Mouse (Mus musculus) testis, adult 2 months (tissue): Measurements from ENCODE around the gene Stab2. TPM values are rescaled to one million over a fixed set of nuclear protein-coding genes. Genes with fewer than 3 reads are reported as not detected.

Source experiments
- H3K27ac ChIP-seq: fragments of 200-500 bp; 2 replicates; pipeline ENCODE4 v1.5.1; 2012; ENCODE audit warnings: low read depth, low read length; ENCODE audit not compliant: control insufficient read depth, insufficient read depth
- H3K27me3 ChIP-seq: fragments of 200-500 bp; 2 replicates; pipeline ENCODE4 v1.6.1; 2012; ENCODE audit warnings: mild to moderate bottlenecking, low read length, moderate library complexity; ENCODE audit not compliant: control insufficient read depth, insufficient read depth
- H3K36me3 ChIP-seq: fragments of 200-500 bp; 2 replicates; pipeline ENCODE4 v1.6.1; 2012; ENCODE audit warnings: mild to moderate bottlenecking, low read length; ENCODE audit not compliant: control insufficient read depth, insufficient read depth
- H3K4me1 ChIP-seq: fragments of 200-500 bp; 2 replicates; pipeline ENCODE4 v1.6.1; 2012; ENCODE audit warnings: low read length; ENCODE audit not compliant: control insufficient read depth, insufficient read depth
- H3K4me3 ChIP-seq: fragments of 200-500 bp; 2 replicates; pipeline ENCODE4 v1.5.1; 2012; ENCODE audit warnings: low read depth, mild to moderate bottlenecking, low read length, moderate library complexity, mixed read lengths; ENCODE audit not compliant: control insufficient read depth
- CTCF ChIP-seq: fragments of 200-500 bp; IDR thresholded peaks from 2 replicates; pipeline ENCODE4 v1.5.1; 2012; ENCODE audit warnings: low read depth, mild to moderate bottlenecking, inconsistent platforms, low read length, moderate library complexity; ENCODE audit not compliant: control insufficient read depth, insufficient read depth, insufficient replicate concordance
- POLR2A ChIP-seq: fragments of 200-500 bp; IDR thresholded peaks from 2 replicates; pipeline ENCODE4 v1.6.1; 2012; ENCODE audit warnings: low read depth, mild to moderate bottlenecking, inconsistent platforms, low read length, moderate library complexity; ENCODE audit not compliant: control insufficient read depth
- polyA plus RNA-seq: library from polyadenylated mRNA; depleted of rRNA; stranded (reverse); fragments of >200 nt; gene quantifications from 2 replicates; pipeline ENCODE4 v1.2.3, GENCODE M21; 2012

The Stab2 gene
- polyA plus RNA-seq, 1 experiment: 6.5 TPM

DNA sequence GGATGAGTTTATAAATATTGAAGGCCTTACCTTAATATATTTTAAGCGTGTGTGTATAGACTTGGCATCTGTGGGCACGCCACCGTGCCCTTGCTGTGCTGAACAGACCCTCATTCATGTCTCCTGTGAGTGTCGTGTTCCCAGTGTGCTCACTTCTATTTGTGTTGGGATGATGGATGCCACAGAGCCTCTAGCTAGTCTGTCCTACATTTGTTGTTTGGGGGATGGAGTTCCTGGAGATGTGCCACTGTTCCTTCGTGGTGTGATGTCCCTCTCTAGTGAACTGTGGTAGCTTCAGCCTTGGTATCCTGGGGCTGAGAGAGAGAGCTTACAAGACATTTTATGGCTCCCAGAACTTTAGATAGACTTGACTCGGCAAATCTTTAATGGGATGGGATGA is 169.0 kb downstream of the Stab2 start:
- TF ChIP-seq CTCF (no peak), POLR2A (no peak)
- peaks cover 3% of the 10 kb centered on the region; the same call in 1 of the 2 replicates for H3K36me3 ChIP-seq
- H3K4me1 ChIP-seq: no peaks in the 10 kb centered on the region
- no peaks in the 10 kb centered on the region for H3K27me3 ChIP-seq
- no peak overlapping the region for H3K4me3 ChIP-seq
- H3K27ac ChIP-seq: no peak overlapping the region

DNA sequence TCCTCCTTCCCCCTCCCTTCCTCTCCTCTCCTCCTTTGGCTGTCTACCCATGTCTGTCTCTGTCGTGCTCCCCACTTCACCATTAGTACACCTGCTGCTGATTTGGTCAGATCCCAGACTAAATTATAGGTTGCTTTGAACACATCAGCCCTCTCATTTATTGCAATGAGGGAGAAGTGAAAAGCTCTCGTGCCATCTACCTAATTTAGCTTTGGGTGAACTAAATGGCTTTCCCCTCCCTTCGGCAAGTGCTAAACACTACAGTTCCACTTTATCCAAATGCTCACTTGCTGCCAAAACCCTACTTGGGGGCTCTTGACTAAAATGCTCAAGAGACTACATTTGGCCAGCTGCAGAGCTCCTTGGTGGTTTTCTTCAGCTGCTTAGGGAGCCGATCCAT is 171.0 kb downstream of the Stab2 start:
- H3K27ac ChIP-seq: no peak overlapping the region
- no peak for TF ChIP-seq POLR2A
- TF ChIP-seq CTCF: no peak
- no peaks in the 10 kb centered on the region for H3K4me1 ChIP-seq

DNA sequence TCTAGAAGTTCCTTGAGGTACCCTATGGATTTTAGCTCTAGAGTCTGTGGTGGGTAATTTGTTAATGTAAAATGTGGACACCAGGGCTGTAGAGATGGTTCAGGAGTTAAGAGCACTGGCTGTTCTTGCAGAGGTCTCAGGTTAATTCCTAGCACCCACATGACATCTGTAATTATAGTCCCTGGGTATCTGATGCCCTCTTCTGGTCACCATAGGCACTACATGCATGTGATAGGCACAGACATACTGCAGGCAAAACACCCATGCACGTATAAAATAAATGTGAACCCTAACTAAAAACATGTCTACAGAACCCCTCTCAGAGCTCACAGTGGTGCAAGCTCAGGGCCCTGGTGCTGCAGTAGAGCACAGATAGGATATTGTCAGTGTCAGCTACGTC is 178.3 kb downstream of the Stab2 start:
- no peak for TF ChIP-seq POLR2A
- TF ChIP-seq CTCF: no peak
- Histone ChIP-seq H3K4me3 (no peak overlapping the region), H3K36me3 (peaks cover 4% of the 10 kb centered on the region; the same call in 1 of the 2 replicates)

More for the DNA sequence above, 171.0 kb downstream of the Stab2 start:
- H3K36me3 ChIP-seq: peaks cover 4% of the 10 kb centered on the region; the same call in 1 of the 2 replicates
- H3K4me3 ChIP-seq: no peak overlapping the region
- H3K27me3 ChIP-seq: no peaks in the 10 kb centered on the region

DNA sequence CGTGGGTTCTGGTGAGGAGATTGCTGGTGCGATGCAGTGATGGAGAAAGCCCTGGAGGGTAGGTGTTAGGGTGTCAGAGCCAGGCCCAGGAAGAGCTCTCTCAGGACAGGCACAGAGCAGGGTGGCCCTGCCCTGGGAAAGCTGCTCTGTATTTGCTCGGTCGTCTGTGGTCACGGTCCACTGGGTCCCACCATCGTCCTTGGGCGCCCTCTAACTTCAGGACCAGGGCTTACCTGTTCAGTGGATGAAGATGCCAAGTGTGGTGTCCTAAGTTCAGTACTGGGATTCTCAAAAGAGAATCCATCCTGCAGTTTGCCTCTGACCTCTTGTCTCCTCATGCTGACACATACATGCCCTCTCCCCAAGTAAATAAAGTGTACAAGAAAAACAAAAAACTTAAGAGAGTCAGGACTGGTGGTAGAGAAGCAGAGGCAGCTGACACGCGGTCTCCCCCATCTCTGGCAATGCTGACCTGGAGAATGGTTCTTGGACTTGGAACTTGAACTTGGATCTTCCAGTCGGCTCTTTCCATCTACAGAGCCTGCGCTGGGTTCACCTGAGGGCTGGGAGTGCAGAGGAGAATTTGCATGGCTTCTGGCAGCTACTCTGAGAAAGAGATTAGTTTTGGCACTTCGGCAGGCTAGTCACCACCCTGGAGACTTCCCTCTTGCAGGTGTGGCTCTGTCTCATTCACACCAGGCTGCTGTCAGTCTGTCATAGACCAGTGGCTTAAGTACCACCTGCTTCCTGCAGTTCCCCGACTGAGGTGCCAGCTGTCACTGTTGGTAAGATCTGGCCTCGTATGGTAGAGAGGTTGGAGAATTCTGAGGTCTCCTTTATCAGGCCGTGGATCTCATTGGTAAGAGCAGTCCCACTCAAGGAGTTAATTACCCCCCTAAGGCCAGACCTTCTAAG is 179.3 kb downstream of the Stab2 start:
- TF ChIP-seq CTCF: no peak
- TF ChIP-seq POLR2A: no peak
- Histone ChIP-seq H3K36me3 (no peaks in the 10 kb centered on the region; the same call in 1 of the 2 replicates), H3K4me3 (no peak overlapping the region), H3K27ac (no peak overlapping the region), H3K4me1 (no peaks in the 10 kb centered on the region), H3K27me3 (no peaks in the 10 kb centered on the region)

More for the DNA sequence above, 178.3 kb downstream of the Stab2 start:
- Histone ChIP-seq H3K27ac (no peak overlapping the region), H3K27me3 (no peaks in the 10 kb centered on the region), H3K4me1 (no peaks in the 10 kb centered on the region)

DNA sequence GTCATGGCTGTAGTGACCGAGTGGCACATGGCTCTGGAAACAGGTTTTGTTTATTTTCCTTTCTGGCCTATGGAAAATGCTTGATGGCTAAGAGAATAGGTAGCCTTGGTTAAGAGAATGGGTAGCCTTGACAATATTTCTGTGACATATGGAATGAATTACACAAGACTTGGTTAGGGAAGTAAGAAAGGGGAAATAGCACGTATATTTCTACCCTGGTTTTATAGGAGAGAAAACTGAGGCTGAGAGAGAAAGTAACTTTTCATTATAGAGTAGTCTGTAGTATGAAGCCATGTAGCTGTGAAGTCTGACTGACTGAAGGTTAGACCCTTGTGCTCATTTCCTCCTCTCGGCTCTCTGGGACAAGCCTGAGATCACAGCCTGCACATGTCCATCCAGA is 180.9 kb downstream of the Stab2 start:
- Histone ChIP-seq H3K36me3 (no peaks in the 10 kb centered on the region; the same call in 1 of the 2 replicates), H3K4me1 (no peaks in the 10 kb centered on the region), H3K4me3 (no peak overlapping the region), H3K27ac (no peak overlapping the region), H3K27me3 (no peaks in the 10 kb centered on the region)
- no peak for TF ChIP-seq CTCF
- TF ChIP-seq POLR2A: no peak

- TF ChIP-seq CTCF: no peak
- TF ChIP-seq POLR2A: no peak
- Histone ChIP-seq H3K4me1 (no peaks in the 10 kb centered on the region), H3K36me3 (no peaks in the 10 kb centered on the region; the same call in 1 of the 2 replicates), H3K27me3 (no peaks in the 10 kb centered on the region), H3K4me3 (no peak overlapping the region), H3K27ac (no peak overlapping the region)
Measured at GRCm38 (mm10) chr10:86825871-86826522, 181.8 kb downstream of the Stab2 start.

GRCm38 (mm10) chr10:86824871-86825270 is 183.0 kb downstream of the Stab2 start:
- Histone ChIP-seq H3K4me3 (no peak overlapping the region), H3K27me3 (no peaks in the 10 kb centered on the region), H3K36me3 (no peaks in the 10 kb centered on the region; the same call in 1 of the 2 replicates), H3K27ac (no peak overlapping the region), H3K4me1 (no peaks in the 10 kb centered on the region)
- TF ChIP-seq POLR2A: no peak
- TF ChIP-seq CTCF: no peak
